Mouse (Mus musculus): Measurements from ENCODE around the gene Cd9. TPM values are rescaled to one million over a fixed set of nuclear protein-coding genes. Genes with fewer than 3 reads are reported as not detected.

Cd9 gene
- polyA plus RNA-seq, 1 experiment from 2014 or later = 137 TPM

GRCm38 (mm10) chr6:125480396-125481361 lies 13.9 kb downstream of the Cd9 start:
- Histone ChIP-seq H3K27ac (ENCODE audit: low read depth, low read length) (peak overlapping the region; percentile 81), H3K9me3 (ENCODE audit: control insufficient read depth, low read length) (no peaks in the 10 kb centered on the region), H3K4me2 (ENCODE audit: low read length) (peak overlapping the region; percentile 30; the same call in 1 of the 2 replicates), H3K36me3 (ENCODE audit: control insufficient read depth, insufficient read depth, low read length) (no peaks in the 10 kb centered on the region), H3K9ac (ENCODE audit: low read depth, low read length) (peak overlapping the region; percentile 32; the same call in 1 of the 2 replicates), H3K27me3 (replicated peaks; ENCODE audit: control insufficient read depth, insufficient read depth, low read length) (no peaks in the 10 kb centered on the region), H3K4me1 (ENCODE audit: control insufficient read depth, insufficient read depth, low read depth, low read length) (peaks cover 19% of the 10 kb centered on the region), H3K4me3 (ENCODE audit: low read length) (peak overlapping the region; percentile 2; the same call in 1 of the 2 replicates)
- WGBS = 22% methylated on average over 12 of the region's 12 CpGs
- ATAC-seq = peak; percentile 91

- no peak overlapping the region for H3K4me3 ChIP-seq (ENCODE audit: low read length)
- H3K27ac ChIP-seq (ENCODE audit: low read depth, low read length) = peak overlapping the region; percentile 81
- no peaks in the 10 kb centered on the region for H3K36me3 ChIP-seq (ENCODE audit: control insufficient read depth, insufficient read depth, low read length)
Measured at GRCm38 (mm10) chr6:125479359-125479758, 15.2 kb downstream of the Cd9 start.

GRCm38 (mm10) chr6:125478135-125479128 lies 16.2 kb downstream of the Cd9 start:
- Histone ChIP-seq H3K4me1 (ENCODE audit: control insufficient read depth, insufficient read depth, low read depth, low read length) (peaks cover 19% of the 10 kb centered on the region), H3K36me3 (ENCODE audit: control insufficient read depth, insufficient read depth, low read length) (no peaks in the 10 kb centered on the region), H3K27ac (ENCODE audit: low read depth, low read length) (no peak overlapping the region), H3K4me2 (ENCODE audit: low read length) (no peak overlapping the region), H3K9ac (ENCODE audit: low read depth, low read length) (no peak overlapping the region), H3K4me3 (ENCODE audit: low read length) (no peak overlapping the region), H3K27me3 (replicated peaks; ENCODE audit: control insufficient read depth, insufficient read depth, low read length) (no peaks in the 10 kb centered on the region), H3K9me3 (ENCODE audit: control insufficient read depth, low read length) (no peaks in the 10 kb centered on the region)
- no peak for ATAC-seq
- 89% methylated on average over 16 of the region's 16 CpGs for WGBS

More at GRCm38 (mm10) chr6:125479359-125479758, 15.2 kb downstream of the Cd9 start:
- Histone ChIP-seq H3K9ac (ENCODE audit: low read depth, low read length) (no peak overlapping the region), H3K9me3 (ENCODE audit: control insufficient read depth, low read length) (no peaks in the 10 kb centered on the region), H3K4me2 (ENCODE audit: low read length) (no peak overlapping the region), H3K4me1 (ENCODE audit: control insufficient read depth, insufficient read depth, low read depth, low read length) (peaks cover 19% of the 10 kb centered on the region), H3K27me3 (replicated peaks; ENCODE audit: control insufficient read depth, insufficient read depth, low read length) (no peaks in the 10 kb centered on the region)
- WGBS = 90% methylated on average over 9 of the region's 9 CpGs
- ATAC-seq = no peak

GRCm38 (mm10) chr6:125476826-125477589 lies 17.6 kb downstream of the Cd9 start:
- Histone ChIP-seq H3K27me3 (replicated peaks; ENCODE audit: control insufficient read depth, insufficient read depth, low read length) (no peaks in the 10 kb centered on the region), H3K27ac (ENCODE audit: low read depth, low read length) (peak overlapping the region; percentile 31; the same call in 1 of the 2 replicates), H3K9me3 (ENCODE audit: control insufficient read depth, low read length) (no peaks in the 10 kb centered on the region), H3K4me1 (ENCODE audit: control insufficient read depth, insufficient read depth, low read depth, low read length) (peaks cover 18% of the 10 kb centered on the region), H3K4me3 (ENCODE audit: low read length) (no peak overlapping the region), H3K4me2 (ENCODE audit: low read length) (no peak overlapping the region), H3K36me3 (ENCODE audit: control insufficient read depth, insufficient read depth, low read length) (no peaks in the 10 kb centered on the region), H3K9ac (ENCODE audit: low read depth, low read length) (no peak overlapping the region)
- peak; percentile 40 for ATAC-seq
- WGBS = 63% methylated on average over 9 of the region's 9 CpGs

GRCm38 (mm10) chr6:125476090-125476489 lies 18.5 kb downstream of the Cd9 start:
- ATAC-seq = no peak
- peaks cover 13% of the 10 kb centered on the region for H3K4me1 ChIP-seq (ENCODE audit: control insufficient read depth, insufficient read depth, low read depth, low read length)
- no peak overlapping the region for H3K27ac ChIP-seq (ENCODE audit: low read depth, low read length)
- no peak overlapping the region for H3K9ac ChIP-seq (ENCODE audit: low read depth, low read length)
- H3K36me3 ChIP-seq (ENCODE audit: control insufficient read depth, insufficient read depth, low read length) = no peaks in the 10 kb centered on the region
- WGBS = 41% methylated on average over 8 of the region's 8 CpGs
- H3K4me2 ChIP-seq (ENCODE audit: low read length) = no peak overlapping the region
- H3K9me3 ChIP-seq (ENCODE audit: control insufficient read depth, low read length) = no peaks in the 10 kb centered on the region
- no peaks in the 10 kb centered on the region for H3K27me3 ChIP-seq (replicated peaks; ENCODE audit: control insufficient read depth, insufficient read depth, low read length)
- H3K4me3 ChIP-seq (ENCODE audit: low read length) = no peak overlapping the region

GRCm38 (mm10) chr6:125475184-125475583 lies 19.4 kb downstream of the Cd9 start:
- H3K9me3 ChIP-seq (ENCODE audit: control insufficient read depth, low read length) = no peaks in the 10 kb centered on the region
- H3K4me2 ChIP-seq (ENCODE audit: low read length) = no peak overlapping the region
- H3K9ac ChIP-seq (ENCODE audit: low read depth, low read length) = no peak overlapping the region
- H3K4me3 ChIP-seq (ENCODE audit: low read length) = no peak overlapping the region
- ATAC-seq = no peak
- no peaks in the 10 kb centered on the region for H3K36me3 ChIP-seq (ENCODE audit: control insufficient read depth, insufficient read depth, low read length)
- no peaks in the 10 kb centered on the region for H3K27me3 ChIP-seq (replicated peaks; ENCODE audit: control insufficient read depth, insufficient read depth, low read length)
- 38% methylated on average over 1 of the region's 1 CpGs for WGBS
- H3K4me1 ChIP-seq (ENCODE audit: control insufficient read depth, insufficient read depth, low read depth, low read length) = peaks cover 5% of the 10 kb centered on the region
- no peak overlapping the region for H3K27ac ChIP-seq (ENCODE audit: low read depth, low read length)

GRCm38 (mm10) chr6:125473939-125474338 lies 20.7 kb downstream of the Cd9 start:
- WGBS = 91% methylated on average over 5 of the region's 5 CpGs
- ATAC-seq = no peak
- H3K4me2 ChIP-seq (ENCODE audit: low read length) = no peak overlapping the region
- H3K4me3 ChIP-seq (ENCODE audit: low read length) = no peak overlapping the region
- no peak overlapping the region for H3K9ac ChIP-seq (ENCODE audit: low read depth, low read length)
- H3K27ac ChIP-seq (ENCODE audit: low read depth, low read length) = no peak overlapping the region
- no peaks in the 10 kb centered on the region for H3K36me3 ChIP-seq (ENCODE audit: control insufficient read depth, insufficient read depth, low read length)
- peaks cover 5% of the 10 kb centered on the region for H3K4me1 ChIP-seq (ENCODE audit: control insufficient read depth, insufficient read depth, low read depth, low read length)
- no peaks in the 10 kb centered on the region for H3K9me3 ChIP-seq (ENCODE audit: control insufficient read depth, low read length)
- no peaks in the 10 kb centered on the region for H3K27me3 ChIP-seq (replicated peaks; ENCODE audit: control insufficient read depth, insufficient read depth, low read length)

- H3K27me3 ChIP-seq (replicated peaks; ENCODE audit: control insufficient read depth, insufficient read depth, low read length) = no peaks in the 10 kb centered on the region
- H3K36me3 ChIP-seq (ENCODE audit: control insufficient read depth, insufficient read depth, low read length) = no peaks in the 10 kb centered on the region
- H3K27ac ChIP-seq (ENCODE audit: low read depth, low read length) = no peak overlapping the region
- no peaks in the 10 kb centered on the region for H3K9me3 ChIP-seq (ENCODE audit: control insufficient read depth, low read length)
- H3K9ac ChIP-seq (ENCODE audit: low read depth, low read length) = no peak overlapping the region
- WGBS = 88% methylated on average over 9 of the region's 9 CpGs
- H3K4me3 ChIP-seq (ENCODE audit: low read length) = no peak overlapping the region
- ATAC-seq = no peak; the same call in 1 of the 2 replicates
- H3K4me2 ChIP-seq (ENCODE audit: low read length) = no peak overlapping the region
- H3K4me1 ChIP-seq (ENCODE audit: control insufficient read depth, insufficient read depth, low read depth, low read length) = peaks cover 5% of the 10 kb centered on the region
Measured at GRCm38 (mm10) chr6:125473321-125473721, 21.3 kb downstream of the Cd9 start.
